Mouse (Mus musculus) liver, embryonic 14.5 days (tissue): ENCODE results near the gene Ptx4.

Experiments used
- CTCF ChIP-seq: IDR thresholded peaks from 2 replicates; pipeline ENCODE4 v1.5.1; 2016; ENCODE audit warnings: antibody characterized with exemption, low read depth, control low read depth
- EP300 ChIP-seq: IDR thresholded peaks from 2 replicates; pipeline ENCODE4 v1.6.1; 2016; ENCODE audit warnings: antibody characterized with exemption, low read depth

DNA sequence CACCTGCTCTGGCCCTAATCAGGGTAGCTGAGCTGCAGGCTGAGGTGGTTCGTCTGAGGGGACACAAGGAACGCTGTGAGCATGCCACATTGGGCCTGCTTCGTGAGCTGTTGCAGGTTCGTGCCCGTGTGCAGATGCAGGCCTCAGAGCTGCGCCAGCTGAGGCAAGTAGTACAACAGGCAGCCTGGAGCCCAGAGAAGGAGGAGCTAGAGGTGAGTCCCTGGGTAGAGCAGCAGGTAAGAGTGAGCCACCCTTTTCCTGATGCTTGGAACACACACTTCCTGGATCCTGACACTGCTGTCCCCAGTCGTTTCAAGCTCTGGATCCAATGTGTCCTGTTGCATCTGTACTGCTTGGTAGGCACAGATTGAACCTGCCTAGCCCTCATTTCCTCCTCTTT lies 42.8 kb downstream of the Ptx4 start:
- no peak for TF ChIP-seq CTCF
- no peak for TF ChIP-seq EP300
